Mouse (Mus musculus) spleen, postnatal 4 days (tissue): ENCODE results near the gene Arnt.

ENCODE experiments used
- DNase-seq, 2 experiments: peaks; one replicate each; pipeline ENCODE4 v3.0.0; 2022; ENCODE audit warnings: low spot score in 2 of 2

Arnt gene

GRCm38 (mm10) chr3:95457758-95458157 lies 23.6 kb downstream of the Arnt start:
- DNase-seq = no peak

GRCm38 (mm10) chr3:95459381-95459780 lies 25.2 kb downstream of the Arnt start:
- DNase-seq = no peak

GRCm38 (mm10) chr3:95463852-95464251 lies 29.7 kb downstream of the Arnt start:
- DNase-seq = no peak

GRCm38 (mm10) chr3:95478966-95479365 lies 44.8 kb downstream of the Arnt start:
- no peak for DNase-seq

GRCm38 (mm10) chr3:95486421-95486820 lies 52.2 kb downstream of the Arnt start:
- DNase-seq = no peak

- DNase-seq = no peak
Observed at GRCm38 (mm10) chr3:95488679-95489078, 54.5 kb downstream of the Arnt start.

- no peak for DNase-seq
Observed at GRCm38 (mm10) chr3:95490238-95490637, 56.0 kb downstream of the Arnt start.

- peak; percentile 75 to 91 for DNase-seq
Observed at GRCm38 (mm10) chr3:95494342-95494741, 60.2 kb downstream of the Arnt start.

- DNase-seq = no peak
Observed at GRCm38 (mm10) chr3:95498229-95498628, 64.0 kb downstream of the Arnt start.

GRCm38 (mm10) chr3:95499024-95499423 lies 64.8 kb downstream of the Arnt start, which contains the start of gene Ctsk:
Gene Ctsk (plus strand): TSS chr3:95499256.
- no peak for DNase-seq

- DNase-seq = no peak
Observed at GRCm38 (mm10) chr3:95499496-95500140, 65.4 kb downstream of the Arnt start.

GRCm38 (mm10) chr3:95502312-95502711 lies 68.1 kb downstream of the Arnt start:
- DNase-seq = no peak

GRCm38 (mm10) chr3:95509348-95509747 lies 75.2 kb downstream of the Arnt start:
- DNase-seq = no peak

- peak in 1 of 2 experiments; percentile 24 for DNase-seq
Observed at GRCm38 (mm10) chr3:95511611-95512180, 77.5 kb downstream of the Arnt start.

- DNase-seq = peak; percentile 58 to 71
Observed at GRCm38 (mm10) chr3:95516614-95517041, 82.4 kb downstream of the Arnt start.

GRCm38 (mm10) chr3:95517493-95517898 lies 83.3 kb downstream of the Arnt start:
- DNase-seq = peak; percentile 81 to 88

- DNase-seq = peak; percentile 42 to 70
Observed at GRCm38 (mm10) chr3:95518891-95519290, 84.7 kb downstream of the Arnt start.

- peak; percentile 71 to 81 for DNase-seq
Observed at GRCm38 (mm10) chr3:95519315-95519714, 85.1 kb downstream of the Arnt start.

GRCm38 (mm10) chr3:95520100-95520499 lies 85.9 kb downstream of the Arnt start:
- DNase-seq = peak in 1 of 2 experiments; percentile 59

GRCm38 (mm10) chr3:95521168-95521567 lies 87.0 kb downstream of the Arnt start:
- DNase-seq = peak in 1 of 2 experiments; percentile 68

GRCm38 (mm10) chr3:95523662-95524061 lies 89.5 kb downstream of the Arnt start:
- DNase-seq = no peak

GRCm38 (mm10) chr3:95524673-95525072 lies 90.5 kb downstream of the Arnt start:
- DNase-seq = no peak

GRCm38 (mm10) chr3:95526111-95526510 lies 91.9 kb downstream of the Arnt start:
- DNase-seq = no peak
